Mouse (Mus musculus) ES-E14 (cell line): Measurements from ENCODE around the gene Echdc1. TPM values are rescaled to one million over a fixed set of nuclear protein-coding genes. Genes with fewer than 3 reads are reported as not detected.

ENCODE experiments used
- DNase-seq: peaks from one replicate; pipeline ENCODE4 v3.0.0-alpha.2; 2013; ENCODE audit warnings: low read depth, low spot score
- H3K27ac ChIP-seq: 2 replicates; pipeline ENCODE4 v1.5.1; 2012; ENCODE audit warnings: low read depth, mild to moderate bottlenecking, low read length, moderate library complexity, mixed read lengths; ENCODE audit not compliant: poor library complexity, insufficient read depth, severe bottlenecking
- H3K36me3 ChIP-seq: 2 replicates; pipeline ENCODE4 v1.6.1; 2012; ENCODE audit warnings: mild to moderate bottlenecking, low read length, moderate library complexity, mixed read lengths; ENCODE audit not compliant: control insufficient read depth, poor library complexity, insufficient read depth, severe bottlenecking
- H3K4me1 ChIP-seq, 2 experiments: fragments of 150-350 bp in 1 of 2; sonication (generic) in 1 of 2; 2 replicates each; pipeline ENCODE4 v1.6.1; 2012; ENCODE audit warnings: low read length in 2 of 2, mild to moderate bottlenecking in 1 of 2, mixed read lengths in 1 of 2; ENCODE audit not compliant: control insufficient read depth in 2 of 2, insufficient read depth in 2 of 2, poor library complexity in 1 of 2
- H3K4me3 ChIP-seq, 2 experiments: fragments of 150-350 bp in 1 of 2; sonication (generic) in 1 of 2; 2 replicates each; pipeline ENCODE4 v1.5.1; 2012; ENCODE audit warnings: low read length in 2 of 2, low read depth in 1 of 2, mild to moderate bottlenecking in 1 of 2, mixed read lengths in 1 of 2; ENCODE audit not compliant: insufficient read depth in 1 of 2, poor library complexity in 1 of 2, severe bottlenecking in 1 of 2
- H3K9ac ChIP-seq: 2 replicates; pipeline ENCODE4 v1.6.1; 2012; ENCODE audit warnings: low read depth, mild to moderate bottlenecking, low read length, mixed read lengths; ENCODE audit not compliant: poor library complexity, insufficient read depth, severe bottlenecking
- H3K9me3 ChIP-seq: fragments of 150-350 bp; sonication (generic); 2 replicates; pipeline ENCODE4 v1.6.1; 2012; ENCODE audit warnings: low read depth, mild to moderate bottlenecking, low read length; ENCODE audit not compliant: control insufficient read depth, insufficient read depth
- CHD2 ChIP-seq: IDR thresholded peaks from 2 replicates; pipeline ENCODE4 v1.6.1; 2014; ENCODE audit warnings: mild to moderate bottlenecking, low read depth, low read length, inconsistent platforms
- HCFC1 ChIP-seq: IDR thresholded peaks from 2 replicates; pipeline ENCODE4 v1.6.1; 2012; ENCODE audit warnings: low read length, inconsistent platforms, borderline replicate concordance; ENCODE audit not compliant: insufficient read depth
- MAFK ChIP-seq: IDR thresholded peaks from 2 replicates; pipeline ENCODE4 v1.6.1; 2014; ENCODE audit warnings: mild to moderate bottlenecking, low read depth, low read length, inconsistent platforms; ENCODE audit not compliant: insufficient read depth
- ZC3H11A ChIP-seq: IDR thresholded peaks from 2 replicates; pipeline ENCODE4 v1.6.1; 2012; ENCODE audit warnings: low read depth, mild to moderate bottlenecking, inconsistent platforms, low read length, borderline replicate concordance
- ZNF384 ChIP-seq: IDR thresholded peaks from 2 replicates; pipeline ENCODE4 v1.6.1; 2012; ENCODE audit warnings: low read depth, low read length, inconsistent platforms
- in situ Hi-C, 2 experiments: fragments of 600-800 bp; cut with MboI; formaldehyde crosslinking; loops; one replicate each; pipeline ENCODE4 v1.15.1; 2025; ENCODE audit warnings: low sequenced_read_pairs in 2 of 2, inconsistent platforms in 1 of 2; ENCODE audit not compliant: unreplicated experiment in 2 of 2
- total RNA-seq: library from RNA; depleted of rRNA; stranded (reverse); fragments of 300-350 nt; gene quantifications from 2 replicates; pipeline ENCODE4 v1.2.3, GENCODE M21; 2012

Echdc1 gene
- total RNA-seq, 1 experiment = 6.0 TPM

DNA sequence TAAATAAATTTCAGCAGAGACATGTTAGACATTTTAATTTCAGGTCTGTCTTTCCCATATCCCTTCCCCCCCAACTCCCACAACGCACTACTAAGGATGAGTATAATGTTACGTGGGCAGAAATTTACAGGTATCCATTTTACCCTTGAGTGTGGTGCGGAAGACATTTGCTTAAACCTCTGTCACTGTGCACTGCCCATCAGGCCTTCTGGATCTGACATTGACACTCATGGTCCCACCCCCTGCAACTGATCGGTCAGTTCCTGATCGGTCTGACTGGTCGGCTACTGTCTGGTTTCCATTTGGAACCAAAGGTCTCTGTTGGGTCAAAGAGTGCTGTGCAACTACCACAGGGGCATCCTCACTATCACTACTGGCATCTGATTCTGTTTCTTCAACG is 33.7 kb downstream of the Echdc1 start:
- no peak for TF ChIP-seq MAFK
- DNase-seq = no peak
- H3K27ac ChIP-seq = no peak overlapping the region
- H3K4me1 ChIP-seq = no peaks in the 10 kb centered on the region
- in situ Hi-C loops = no loop called here
- no peak overlapping the region for H3K9ac ChIP-seq
- peaks cover 9% of the 10 kb centered on the region for H3K36me3 ChIP-seq
- no peaks in the 10 kb centered on the region for H3K9me3 ChIP-seq
- H3K4me3 ChIP-seq = no peak overlapping the region

DNA sequence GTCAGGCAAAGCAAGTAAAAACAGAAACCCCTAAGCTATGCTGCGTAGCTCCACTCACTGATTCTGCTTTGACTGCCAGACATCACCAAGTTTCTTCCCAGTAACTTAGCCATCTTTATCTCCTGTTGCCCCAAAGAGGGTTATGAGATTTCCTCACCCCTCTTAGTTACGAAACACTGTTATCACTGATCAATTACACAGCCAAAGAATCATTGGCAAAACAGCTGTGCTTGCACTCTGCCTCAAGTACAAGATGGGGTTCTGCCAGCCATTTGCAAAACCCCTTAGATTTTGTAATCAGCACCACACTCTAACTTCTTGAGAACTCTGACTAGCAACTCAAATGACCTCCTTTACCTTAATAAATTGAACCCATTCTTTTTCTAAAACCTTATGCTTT is 38.5 kb downstream of the Echdc1 start:
- no peak overlapping the region for H3K9ac ChIP-seq
- no peak for DNase-seq
- H3K36me3 ChIP-seq = peaks cover 9% of the 10 kb centered on the region
- no peak overlapping the region for H3K4me3 ChIP-seq
- no peak for TF ChIP-seq MAFK
- TF ChIP-seq CHD2 = no peak
- TF ChIP-seq ZC3H11A = no peak
- TF ChIP-seq HCFC1 = no peak
- no peak for TF ChIP-seq ZNF384
- no peaks in the 10 kb centered on the region for H3K4me1 ChIP-seq
- no peak overlapping the region for H3K27ac ChIP-seq
- in situ Hi-C loops = no loop called here
- no peaks in the 10 kb centered on the region for H3K9me3 ChIP-seq

DNA sequence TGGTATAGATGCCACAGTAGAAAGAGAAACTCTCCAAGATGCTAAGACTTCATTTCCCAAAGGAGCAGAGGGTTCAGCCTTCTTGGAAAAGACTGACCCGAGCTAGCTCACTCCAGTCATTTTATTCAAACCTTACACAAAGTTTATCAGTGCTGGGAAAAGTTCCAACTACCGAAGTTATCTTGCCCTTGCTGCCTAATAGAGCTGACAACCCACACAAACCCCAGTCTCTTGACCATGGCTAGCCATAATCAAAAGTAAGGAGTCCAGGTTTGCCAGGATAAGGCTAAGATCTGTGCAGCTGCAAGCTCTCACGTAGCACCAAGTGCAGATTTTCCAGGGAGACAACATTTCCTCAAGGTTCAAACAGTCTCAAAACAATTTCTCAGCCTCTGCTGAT is 39.6 kb downstream of the Echdc1 start:
- no peak overlapping the region for H3K27ac ChIP-seq
- H3K9me3 ChIP-seq = no peaks in the 10 kb centered on the region
- no peak for TF ChIP-seq MAFK
- TF ChIP-seq CHD2 = no peak
- TF ChIP-seq ZNF384 = no peak
- no peak for TF ChIP-seq ZC3H11A
- H3K4me1 ChIP-seq = no peaks in the 10 kb centered on the region
- no peak overlapping the region for H3K4me3 ChIP-seq
- H3K9ac ChIP-seq = no peak overlapping the region
- in situ Hi-C loops = no loop called here
- DNase-seq = no peak
- H3K36me3 ChIP-seq = peaks cover under 1% of the 10 kb centered on the region; the same call in 1 of the 2 replicates

DNA sequence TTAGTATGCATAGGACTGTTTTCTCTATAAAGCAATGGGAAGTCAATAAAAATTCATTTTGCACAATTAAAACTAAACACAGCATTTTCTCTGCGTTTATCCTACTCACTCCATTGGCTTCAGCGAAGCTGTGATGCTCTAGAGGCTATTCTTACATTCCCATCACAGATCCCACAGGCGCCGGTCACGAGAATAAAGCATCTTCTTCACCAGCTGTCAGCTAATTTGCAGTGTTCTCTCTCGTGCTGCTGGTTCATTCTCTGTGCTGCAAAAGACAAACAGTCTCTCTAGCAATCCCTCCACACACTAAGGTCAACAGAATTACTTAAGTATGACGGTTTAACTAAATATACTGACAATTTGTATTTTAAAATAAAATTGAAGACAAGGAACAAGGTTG is 41.2 kb downstream of the Echdc1 start:
- Histone ChIP-seq H3K27ac (no peak overlapping the region), H3K9me3 (no peaks in the 10 kb centered on the region), H3K36me3 (no peaks in the 10 kb centered on the region), H3K4me1 (no peaks in the 10 kb centered on the region), H3K4me3 (no peak overlapping the region), H3K9ac (no peak overlapping the region)
- in situ Hi-C loops = no loop called here
- no peak for DNase-seq
- TF ChIP-seq MAFK = no peak
- TF ChIP-seq ZNF384 = no peak
- TF ChIP-seq HCFC1 = no peak

DNA sequence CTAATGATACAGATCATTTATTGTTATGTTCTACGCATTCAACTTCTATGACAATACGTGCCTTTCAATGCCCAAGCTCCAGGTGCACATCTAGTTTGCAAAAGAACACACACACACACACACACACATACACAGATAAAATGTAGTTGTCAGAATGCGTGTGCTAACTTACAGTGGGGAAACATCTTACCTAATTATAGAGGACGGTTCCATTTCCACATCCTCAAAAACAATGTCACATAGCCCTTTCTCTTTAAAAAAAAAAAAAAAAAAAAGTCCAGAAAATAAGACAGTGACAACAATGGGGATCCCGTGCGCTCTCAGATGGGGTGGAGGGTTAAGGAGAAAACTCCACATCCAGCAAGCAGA is 48.1 kb downstream of the Echdc1 start:
- no peaks in the 10 kb centered on the region for H3K36me3 ChIP-seq
- H3K9me3 ChIP-seq = no peaks in the 10 kb centered on the region
- DNase-seq = no peak
- H3K27ac ChIP-seq = peak overlapping the region; percentile 79
- H3K4me1 ChIP-seq = no peaks in the 10 kb centered on the region
- peak overlapping the region; percentile 98 for H3K9ac ChIP-seq
- TF ChIP-seq ZNF384 (peak; percentile 49; the same call in 1 of the 2 replicates), HCFC1 (no peak), CHD2 (no peak), MAFK (no peak), ZC3H11A (no peak)
- in situ Hi-C loops = no loop called here
- H3K4me3 ChIP-seq = peak overlapping the region; percentile 93 to 95
